Mouse (Mus musculus): Measurements from ENCODE around the gene Flt3.

GRCm38 (mm10) chr5:147294121-147294520 is 106.2 kb downstream of the Flt3 start:
- TF ChIP-seq POLR2A (IDR thresholded peaks at IDR 0.05; ENCODE audit: low read depth, low read length) (no peak), CTCF (IDR thresholded peaks at IDR 0.05; ENCODE audit: borderline replicate concordance, insufficient read depth, low read length) (peak; percentile 13; the same call in 1 of the 2 replicates)

All from embryonic fibroblast, embryonic 13.5 days (primary cell).